Mouse (Mus musculus) ES-E14 (cell line): ENCODE results near the gene 2010300C02Rik. TPM values are rescaled to one million over a fixed set of nuclear protein-coding genes. Genes with fewer than 3 reads are reported as not detected.

ENCODE experiments used
- DNase-seq: peaks from one replicate; pipeline ENCODE4 v3.0.0-alpha.2; 2013; ENCODE audit warnings: low read depth, low spot score
- H3K27ac ChIP-seq: 2 replicates; pipeline ENCODE4 v1.5.1; 2012; ENCODE audit warnings: low read depth, mild to moderate bottlenecking, low read length, moderate library complexity, mixed read lengths; ENCODE audit not compliant: poor library complexity, insufficient read depth, severe bottlenecking
- H3K36me3 ChIP-seq: 2 replicates; pipeline ENCODE4 v1.6.1; 2012; ENCODE audit warnings: mild to moderate bottlenecking, low read length, moderate library complexity, mixed read lengths; ENCODE audit not compliant: control insufficient read depth, poor library complexity, insufficient read depth, severe bottlenecking
- H3K4me1 ChIP-seq, 2 experiments: fragments of 150-350 bp in 1 of 2; sonication (generic) in 1 of 2; 2 replicates each; pipeline ENCODE4 v1.6.1; 2012; ENCODE audit warnings: low read length in 2 of 2, mild to moderate bottlenecking in 1 of 2, mixed read lengths in 1 of 2; ENCODE audit not compliant: control insufficient read depth in 2 of 2, insufficient read depth in 2 of 2, poor library complexity in 1 of 2
- H3K4me3 ChIP-seq, 2 experiments: fragments of 150-350 bp in 1 of 2; sonication (generic) in 1 of 2; 2 replicates each; pipeline ENCODE4 v1.5.1; 2012; ENCODE audit warnings: low read length in 2 of 2, low read depth in 1 of 2, mild to moderate bottlenecking in 1 of 2, mixed read lengths in 1 of 2; ENCODE audit not compliant: insufficient read depth in 1 of 2, poor library complexity in 1 of 2, severe bottlenecking in 1 of 2
- H3K9ac ChIP-seq: 2 replicates; pipeline ENCODE4 v1.6.1; 2012; ENCODE audit warnings: low read depth, mild to moderate bottlenecking, low read length, mixed read lengths; ENCODE audit not compliant: poor library complexity, insufficient read depth, severe bottlenecking
- H3K9me3 ChIP-seq: fragments of 150-350 bp; sonication (generic); 2 replicates; pipeline ENCODE4 v1.6.1; 2012; ENCODE audit warnings: low read depth, mild to moderate bottlenecking, low read length; ENCODE audit not compliant: control insufficient read depth, insufficient read depth
- CHD2 ChIP-seq: IDR thresholded peaks from 2 replicates; pipeline ENCODE4 v1.6.1; 2014; ENCODE audit warnings: mild to moderate bottlenecking, low read depth, low read length, inconsistent platforms
- HCFC1 ChIP-seq: IDR thresholded peaks from 2 replicates; pipeline ENCODE4 v1.6.1; 2012; ENCODE audit warnings: low read length, inconsistent platforms, borderline replicate concordance; ENCODE audit not compliant: insufficient read depth
- MAFK ChIP-seq: IDR thresholded peaks from 2 replicates; pipeline ENCODE4 v1.6.1; 2014; ENCODE audit warnings: mild to moderate bottlenecking, low read depth, low read length, inconsistent platforms; ENCODE audit not compliant: insufficient read depth
- ZC3H11A ChIP-seq: IDR thresholded peaks from 2 replicates; pipeline ENCODE4 v1.6.1; 2012; ENCODE audit warnings: low read depth, mild to moderate bottlenecking, inconsistent platforms, low read length, borderline replicate concordance
- ZNF384 ChIP-seq: IDR thresholded peaks from 2 replicates; pipeline ENCODE4 v1.6.1; 2012; ENCODE audit warnings: low read depth, low read length, inconsistent platforms
- in situ Hi-C, 2 experiments: fragments of 600-800 bp; cut with MboI; formaldehyde crosslinking; loops; one replicate each; pipeline ENCODE4 v1.15.1; 2025; ENCODE audit warnings: low sequenced_read_pairs in 2 of 2, inconsistent platforms in 1 of 2; ENCODE audit not compliant: unreplicated experiment in 2 of 2
- total RNA-seq: library from RNA; depleted of rRNA; stranded (reverse); fragments of 300-350 nt; gene quantifications from 2 replicates; pipeline ENCODE4 v1.2.3, GENCODE M21; 2012

The 2010300C02Rik gene
- total RNA-seq, 1 experiment, result 0.67 TPM

- H3K9ac ChIP-seq, result no peak overlapping the region
- in situ Hi-C loops, result no loop called here
- TF ChIP-seq MAFK, result no peak
- TF ChIP-seq CHD2, result no peak
- no peak for TF ChIP-seq ZNF384
- no peak for TF ChIP-seq ZC3H11A
- TF ChIP-seq HCFC1, result no peak
Observed at GRCm38 (mm10) chr1:37579686-37580085, 140.2 kb downstream of the 2010300C02Rik start.

GRCm38 (mm10) chr1:37572528-37573272 lies 147.2 kb downstream of the 2010300C02Rik start:
- in situ Hi-C loops, result no loop called here
- no peak for DNase-seq
- Histone ChIP-seq H3K36me3 (no peaks in the 10 kb centered on the region), H3K4me1 (no peaks in the 10 kb centered on the region), H3K27ac (no peak overlapping the region), H3K4me3 (no peak overlapping the region), H3K9me3 (no peaks in the 10 kb centered on the region), H3K9ac (no peak overlapping the region)
- TF ChIP-seq HCFC1, result no peak
- no peak for TF ChIP-seq MAFK
- TF ChIP-seq ZC3H11A, result no peak
- TF ChIP-seq CHD2, result no peak
- no peak for TF ChIP-seq ZNF384

More at GRCm38 (mm10) chr1:37579686-37580085, 140.2 kb downstream of the 2010300C02Rik start:
- no peaks in the 10 kb centered on the region for H3K4me1 ChIP-seq
- no peaks in the 10 kb centered on the region for H3K9me3 ChIP-seq
- no peak for DNase-seq
- no peak overlapping the region for H3K27ac ChIP-seq
- no peaks in the 10 kb centered on the region for H3K36me3 ChIP-seq
- peak overlapping the region in 1 of 2 experiments; percentile 42; a peak in 1 of 4 replicates for H3K4me3 ChIP-seq

GRCm38 (mm10) chr1:37568379-37568778 lies 151.5 kb downstream of the 2010300C02Rik start:
- H3K9ac ChIP-seq, result no peak overlapping the region
- in situ Hi-C loops, result no loop called here
- TF ChIP-seq CHD2 (no peak), ZC3H11A (no peak), MAFK (no peak), ZNF384 (no peak), HCFC1 (no peak)
- no peaks in the 10 kb centered on the region for H3K36me3 ChIP-seq
- H3K27ac ChIP-seq, result no peak overlapping the region
- H3K9me3 ChIP-seq, result no peaks in the 10 kb centered on the region
- no peak overlapping the region for H3K4me3 ChIP-seq
- no peaks in the 10 kb centered on the region for H3K4me1 ChIP-seq
- no peak for DNase-seq

DNA sequence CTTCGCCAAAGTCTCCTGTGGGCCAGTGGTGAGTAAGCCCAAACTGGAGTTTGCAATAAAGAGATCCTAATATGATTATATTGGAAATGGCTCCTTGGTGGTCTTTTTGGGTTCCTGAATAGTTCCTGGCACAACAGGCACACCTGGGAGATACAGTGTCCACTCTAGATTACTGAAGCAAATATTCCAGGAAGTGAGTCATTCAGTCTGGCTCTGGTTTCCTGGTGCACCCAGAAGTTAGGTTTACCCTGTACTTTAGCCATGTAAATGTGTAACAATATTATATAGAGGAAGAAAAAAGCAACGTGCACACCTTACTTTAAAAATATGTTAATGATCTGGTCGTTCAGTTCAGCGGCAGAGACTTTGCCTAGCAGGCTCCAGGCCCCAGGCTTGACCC lies 153.1 kb downstream of the 2010300C02Rik start:
- no peak overlapping the region for H3K27ac ChIP-seq
- in situ Hi-C loops, result no loop called here
- no peak overlapping the region for H3K4me3 ChIP-seq
- DNase-seq, result no peak
- TF ChIP-seq HCFC1 (no peak), MAFK (no peak), ZC3H11A (no peak), ZNF384 (no peak)
- H3K9me3 ChIP-seq, result no peaks in the 10 kb centered on the region
- H3K36me3 ChIP-seq, result no peaks in the 10 kb centered on the region
- no peak overlapping the region for H3K9ac ChIP-seq
- H3K4me1 ChIP-seq, result no peaks in the 10 kb centered on the region
